Mouse (Mus musculus): ENCODE measurements at regions not wholly inside any gene's neighbourhood (a gene's known extent, or its start where the extent isn't known, plus 50 kb on each side); places are given as distances from the start of the nearest gene placed in this dataset.

- H3K4me3 ChIP-seq (ENCODE audit: insufficient read depth, poor library complexity, severe bottlenecking), result no peak overlapping the region
- no peaks in the 10 kb centered on the region for H3K79me3 ChIP-seq (ENCODE audit: low read depth)
- no peak for TF ChIP-seq MAX (IDR thresholded peaks at IDR 0.05)
- TF ChIP-seq MYOG (IDR thresholded peaks at IDR 0.05; ENCODE audit: control insufficient read depth, extremely low read depth, insufficient read length), result no peak
- TF ChIP-seq USF1 (IDR thresholded peaks at IDR 0.05; ENCODE audit: low read depth), result no peak
- TF ChIP-seq MYOD1 (IDR thresholded peaks at IDR 0.05; ENCODE audit: control insufficient read depth, insufficient read length, low read depth), result no peak
- no peak for TF ChIP-seq FOSL1 (IDR thresholded peaks at IDR 0.05; ENCODE audit: insufficient read depth, low read length, poor library complexity, severe bottlenecking)
- no peak for TF ChIP-seq CEBPB (IDR thresholded peaks at IDR 0.05; ENCODE audit: low read depth)
- no peak for TF ChIP-seq CTCF (IDR thresholded peaks at IDR 0.05; ENCODE audit: control insufficient read depth, insufficient read depth, insufficient read length)
- no peaks in the 10 kb centered on the region for H3K36me3 ChIP-seq (ENCODE audit: control insufficient read depth, insufficient read depth)
- H3K27me3 ChIP-seq (ENCODE audit: control insufficient read depth, insufficient read depth, insufficient read length), result no peaks in the 10 kb centered on the region
- H3ac ChIP-seq (ENCODE audit: control insufficient read depth, insufficient read length, low read depth), result no peak overlapping the region
- H3K79me2 ChIP-seq (ENCODE audit: control insufficient read depth, insufficient read depth), result no peaks in the 10 kb centered on the region
These were observed 1442.3 kb upstream of the Lrrc6 start for GRCm38 (mm10) chr15:67943046-67943445.

GRCm38 (mm10) chr15:67940510-67940909, 1439.8 kb upstream of the Lrrc6 start:
- H3K36me3 ChIP-seq (ENCODE audit: control insufficient read depth, insufficient read depth), result no peaks in the 10 kb centered on the region
- no peaks in the 10 kb centered on the region for H3K79me2 ChIP-seq (ENCODE audit: control insufficient read depth, insufficient read depth)
- H3ac ChIP-seq (ENCODE audit: control insufficient read depth, insufficient read length, low read depth), result no peak overlapping the region
- no peaks in the 10 kb centered on the region for H3K79me3 ChIP-seq (ENCODE audit: low read depth)
- TF ChIP-seq MAX (IDR thresholded peaks at IDR 0.05) (no peak), FOSL1 (IDR thresholded peaks at IDR 0.05; ENCODE audit: insufficient read depth, low read length, poor library complexity, severe bottlenecking) (no peak), USF1 (IDR thresholded peaks at IDR 0.05; ENCODE audit: low read depth) (no peak), CEBPB (IDR thresholded peaks at IDR 0.05; ENCODE audit: low read depth) (no peak)
- no peak overlapping the region for H3K4me3 ChIP-seq (ENCODE audit: insufficient read depth, poor library complexity, severe bottlenecking)
- H3K27me3 ChIP-seq (ENCODE audit: control insufficient read depth, insufficient read depth, insufficient read length), result no peaks in the 10 kb centered on the region

- no peaks in the 10 kb centered on the region for H3K27me3 ChIP-seq (ENCODE audit: control insufficient read depth, insufficient read depth, insufficient read length)
- no peak overlapping the region for H3ac ChIP-seq (ENCODE audit: control insufficient read depth, insufficient read length, low read depth)
- H3K4me3 ChIP-seq (ENCODE audit: insufficient read depth, poor library complexity, severe bottlenecking), result no peak overlapping the region
- H3K79me2 ChIP-seq (ENCODE audit: control insufficient read depth, insufficient read depth), result no peaks in the 10 kb centered on the region
- no peaks in the 10 kb centered on the region for H3K36me3 ChIP-seq (ENCODE audit: control insufficient read depth, insufficient read depth)
- no peak for TF ChIP-seq CEBPB (IDR thresholded peaks at IDR 0.05; ENCODE audit: low read depth)
- no peak for TF ChIP-seq CTCF (IDR thresholded peaks at IDR 0.05; ENCODE audit: control insufficient read depth, insufficient read depth, insufficient read length)
- no peaks in the 10 kb centered on the region for H3K79me3 ChIP-seq (ENCODE audit: low read depth)
These were observed 1424.2 kb upstream of the Lrrc6 start for GRCm38 (mm10) chr15:67924885-67925284.

- peaks cover 8% of the 10 kb centered on the region for H3K27me3 ChIP-seq (ENCODE audit: control insufficient read depth, insufficient read depth, insufficient read length)
- H3K36me3 ChIP-seq (ENCODE audit: control insufficient read depth, insufficient read depth), result no peaks in the 10 kb centered on the region
- H3K4me3 ChIP-seq (ENCODE audit: insufficient read depth, poor library complexity, severe bottlenecking), result no peak overlapping the region
- no peaks in the 10 kb centered on the region for H3K79me3 ChIP-seq (ENCODE audit: low read depth)
- H3K79me2 ChIP-seq (ENCODE audit: control insufficient read depth, insufficient read depth), result no peaks in the 10 kb centered on the region
- H3ac ChIP-seq (ENCODE audit: control insufficient read depth, insufficient read length, low read depth), result no peak overlapping the region
- TF ChIP-seq CEBPB (IDR thresholded peaks at IDR 0.05; ENCODE audit: low read depth) (no peak), USF1 (IDR thresholded peaks at IDR 0.05; ENCODE audit: low read depth) (no peak), MAX (IDR thresholded peaks at IDR 0.05) (no peak), MYOD1 (IDR thresholded peaks at IDR 0.05; ENCODE audit: control insufficient read depth, insufficient read length, low read depth) (no peak), FOSL1 (IDR thresholded peaks at IDR 0.05; ENCODE audit: insufficient read depth, low read length, poor library complexity, severe bottlenecking) (no peak), CTCF (IDR thresholded peaks at IDR 0.05; ENCODE audit: control insufficient read depth, insufficient read depth, insufficient read length) (no peak), MYOG (IDR thresholded peaks at IDR 0.05; ENCODE audit: control insufficient read depth, extremely low read depth, insufficient read length) (no peak)
These were observed 1406.3 kb upstream of the Lrrc6 start for GRCm38 (mm10) chr15:67907034-67907433.

GRCm38 (mm10) chr15:67905279-67905678, 1404.6 kb upstream of the Lrrc6 start:
- Histone ChIP-seq H3K4me3 (ENCODE audit: insufficient read depth, poor library complexity, severe bottlenecking) (no peak overlapping the region), H3K36me3 (ENCODE audit: control insufficient read depth, insufficient read depth) (no peaks in the 10 kb centered on the region), H3K27me3 (ENCODE audit: control insufficient read depth, insufficient read depth, insufficient read length) (peaks cover 8% of the 10 kb centered on the region), H3K79me3 (ENCODE audit: low read depth) (no peaks in the 10 kb centered on the region), H3K79me2 (ENCODE audit: control insufficient read depth, insufficient read depth) (no peaks in the 10 kb centered on the region), H3ac (ENCODE audit: control insufficient read depth, insufficient read length, low read depth) (no peak overlapping the region)
- no peak for TF ChIP-seq CTCF (IDR thresholded peaks at IDR 0.05; ENCODE audit: control insufficient read depth, insufficient read depth, insufficient read length)
- TF ChIP-seq CEBPB (IDR thresholded peaks at IDR 0.05; ENCODE audit: low read depth), result no peak
- TF ChIP-seq MYOG (IDR thresholded peaks at IDR 0.05; ENCODE audit: control insufficient read depth, extremely low read depth, insufficient read length), result no peak
- no peak for TF ChIP-seq USF1 (IDR thresholded peaks at IDR 0.05; ENCODE audit: low read depth)
- no peak for TF ChIP-seq MYOD1 (IDR thresholded peaks at IDR 0.05; ENCODE audit: control insufficient read depth, insufficient read length, low read depth)
- TF ChIP-seq MAX (IDR thresholded peaks at IDR 0.05), result no peak
- TF ChIP-seq FOSL1 (IDR thresholded peaks at IDR 0.05; ENCODE audit: insufficient read depth, low read length, poor library complexity, severe bottlenecking), result no peak

- Histone ChIP-seq H3K79me2 (ENCODE audit: control insufficient read depth, insufficient read depth) (no peaks in the 10 kb centered on the region), H3K4me3 (ENCODE audit: insufficient read depth, poor library complexity, severe bottlenecking) (no peak overlapping the region)
These were observed 1403.9 kb upstream of the Lrrc6 start for GRCm38 (mm10) chr15:67904646-67905045.

More at GRCm38 (mm10) chr15:67904646-67905045, 1403.9 kb upstream of the Lrrc6 start:
- TF ChIP-seq USF1 (IDR thresholded peaks at IDR 0.05; ENCODE audit: low read depth), result no peak
- no peak for TF ChIP-seq CEBPB (IDR thresholded peaks at IDR 0.05; ENCODE audit: low read depth)
- TF ChIP-seq MAX (IDR thresholded peaks at IDR 0.05), result no peak
- TF ChIP-seq CTCF (IDR thresholded peaks at IDR 0.05; ENCODE audit: control insufficient read depth, insufficient read depth, insufficient read length), result no peak
- TF ChIP-seq FOSL1 (IDR thresholded peaks at IDR 0.05; ENCODE audit: insufficient read depth, low read length, poor library complexity, severe bottlenecking), result no peak
- no peak for TF ChIP-seq MYOD1 (IDR thresholded peaks at IDR 0.05; ENCODE audit: control insufficient read depth, insufficient read length, low read depth)
- no peak for TF ChIP-seq MYOG (IDR thresholded peaks at IDR 0.05; ENCODE audit: control insufficient read depth, extremely low read depth, insufficient read length)
- no peaks in the 10 kb centered on the region for H3K79me3 ChIP-seq (ENCODE audit: low read depth)
- no peak overlapping the region for H3ac ChIP-seq (ENCODE audit: control insufficient read depth, insufficient read length, low read depth)
- H3K36me3 ChIP-seq (ENCODE audit: control insufficient read depth, insufficient read depth), result no peaks in the 10 kb centered on the region
- peaks cover 8% of the 10 kb centered on the region for H3K27me3 ChIP-seq (ENCODE audit: control insufficient read depth, insufficient read depth, insufficient read length)
